Comparison of ENCODE assay signal across 27 mouse cellular contexts in genomic region chr3:105040983-105041625, GRCm38 (mm10). TPM values are rescaled to one million over a fixed set of nuclear protein-coding genes. Genes with fewer than 3 reads are reported as not detected.
DNase-seq lines count a peak whose midpoint lies in the region; ATAC-seq and TF ChIP-seq lines count a peak whose summit lies in the region.
"Had no signal": no experiment of that assay in that cellular context is flagged by ENCODE, and none has a peak within 500 bp of the region (broad histone marks: within the 10 kb centered on the region; RNA-seq: fewer than 3 reads in every experiment).

No protein-coding gene starts in this region.

- in situ Hi-C loops in ES-E14 (cut with MboI; ENCODE audit: low sequenced_read_pairs in 2 of 2, unreplicated experiment in 2 of 2) = no loop called here

- 92% methylated on average over 9 of the region's 9 CpGs for WGBS in forebrain, embryonic 12.5 days
- 94% methylated on average over 9 of the region's 9 CpGs for WGBS in forebrain, embryonic 11.5 days
- 66% methylated on average over 9 of the region's 9 CpGs for WGBS in liver, embryonic 12.5 days (ENCODE audit: insufficient replicate concordance)
- WGBS in liver, embryonic 11.5 days = 79% methylated on average over 9 of the region's 9 CpGs
- 53% methylated on average over 9 of the region's 9 CpGs for WGBS in intestine, postnatal 0 days

- H3K27ac ChIP-seq in forebrain, embryonic 12.5 days = no peak overlapping the region
- no peak overlapping the region for H3K27ac ChIP-seq in forebrain, embryonic 11.5 days (ENCODE audit: low read depth, low read length)
- no peak overlapping the region for H3K27ac ChIP-seq in liver, embryonic 12.5 days
- no peak overlapping the region for H3K27ac ChIP-seq in liver, embryonic 11.5 days (ENCODE audit: low read depth, low read length)
- H3K27ac ChIP-seq in ES-E14 (ENCODE audit: insufficient read depth, low read depth, low read length, poor library complexity, severe bottlenecking) = no peak overlapping the region
- no peak overlapping the region for H3K27ac ChIP-seq in intestine, postnatal 0 days (ENCODE audit: low read depth, low read length)
- H3K27ac ChIP-seq: hindbrain, embryonic 15.5 days; neural tube, embryonic 13.5 days had no signal

- TF ChIP-seq CTCF in intestine, postnatal 0 days (IDR thresholded peaks at IDR 0.05; ENCODE audit: low read depth) = no peak

- 0 out of 2 replicates have a peak, but pooled peaks have one; percentile 30 for ATAC-seq in forebrain, embryonic 12.5 days (ENCODE audit: low FRiP score)
- ATAC-seq in forebrain, embryonic 11.5 days (replicated peaks; ENCODE audit: low FRiP score) = no peak
- ATAC-seq in liver, embryonic 12.5 days = peak; percentile 55; the same call in 1 of the 2 replicates
- ATAC-seq in liver, embryonic 11.5 days (replicated peaks; ENCODE audit: low FRiP score) = no peak; the same call in 1 of the 2 replicates
- ATAC-seq in intestine, postnatal 0 days = peak; percentile 85
- no peak for ATAC-seq in erythroblast, adult 5-6 weeks (replicated peaks; ENCODE audit: low FRiP score, poor library complexity, severe bottlenecking)

- H3K4me1 ChIP-seq in forebrain, embryonic 12.5 days = peaks cover 20% of the 10 kb centered on the region; the same call in 1 of the 2 replicates
- no peaks in the 10 kb centered on the region for H3K4me1 ChIP-seq in forebrain, embryonic 11.5 days (replicated peaks; ENCODE audit: control insufficient read depth, insufficient read depth, low read length)
- peaks cover 9% of the 10 kb centered on the region for H3K4me1 ChIP-seq in liver, embryonic 12.5 days
- H3K4me1 ChIP-seq in liver, embryonic 11.5 days (replicated peaks; ENCODE audit: control insufficient read depth, insufficient read depth, low read length) = 0 out of 2 replicates have a peak, but pooled peaks cover 2% of the 10 kb centered on the region
- peaks cover 3 to 15% of the 10 kb centered on the region in 2 experiments for H3K4me1 ChIP-seq in ES-E14 (ENCODE audit: control insufficient read depth in 2 of 2, insufficient read depth in 2 of 2, low read length in 2 of 2, poor library complexity in 1 of 2)
- peaks cover 6% of the 10 kb centered on the region; the same call in 1 of the 2 replicates for H3K4me1 ChIP-seq in intestine, postnatal 0 days (replicated peaks; ENCODE audit: control insufficient read depth, insufficient read depth, low read length)

- no peak overlapping the region for H3K4me2 ChIP-seq in forebrain, embryonic 12.5 days
- no peak overlapping the region for H3K4me2 ChIP-seq in forebrain, embryonic 11.5 days (ENCODE audit: low read depth, low read length, severe bottlenecking)
- H3K4me2 ChIP-seq in liver, embryonic 12.5 days = peak overlapping the region; percentile 4; the same call in 1 of the 2 replicates
- H3K4me2 ChIP-seq in liver, embryonic 11.5 days = no peak overlapping the region
- 0 out of 2 replicates have a peak overlapping the region, but pooled peaks have one; percentile 13 for H3K4me2 ChIP-seq in intestine, postnatal 0 days (replicated peaks; ENCODE audit: low read depth)
- H3K4me2 ChIP-seq: hindbrain, embryonic 15.5 days; limb, embryonic 15.5 days; lung, embryonic 14.5 days; neural tube, embryonic 13.5 days had no signal

- H3K9ac ChIP-seq in forebrain, embryonic 12.5 days = no peak overlapping the region
- no peak overlapping the region for H3K9ac ChIP-seq in forebrain, embryonic 11.5 days (ENCODE audit: low read length)
- no peak overlapping the region for H3K9ac ChIP-seq in liver, embryonic 12.5 days
- no peak overlapping the region for H3K9ac ChIP-seq in liver, embryonic 11.5 days (ENCODE audit: low read depth, low read length)
- 0 out of 2 replicates have a peak overlapping the region, but pooled peaks have one; percentile 22 for H3K9ac ChIP-seq in ES-E14 (ENCODE audit: insufficient read depth, low read depth, low read length, poor library complexity, severe bottlenecking)
- no peak overlapping the region for H3K9ac ChIP-seq in intestine, postnatal 0 days (ENCODE audit: low read depth, low read length)
- H3K9ac ChIP-seq: hindbrain, embryonic 15.5 days; limb, embryonic 15.5 days; lung, embryonic 14.5 days; neural tube, embryonic 13.5 days had no signal

- H3K36me3 ChIP-seq in forebrain, embryonic 12.5 days (replicated peaks) = peaks cover 22% of the 10 kb centered on the region
- H3K36me3 ChIP-seq in forebrain, embryonic 11.5 days (ENCODE audit: control insufficient read depth, insufficient read depth, low read length) = peaks cover 2% of the 10 kb centered on the region; the same call in 1 of the 2 replicates
- no peaks in the 10 kb centered on the region for H3K36me3 ChIP-seq in liver, embryonic 12.5 days
- no peaks in the 10 kb centered on the region for H3K36me3 ChIP-seq in liver, embryonic 11.5 days (ENCODE audit: control insufficient read depth, insufficient read depth, low read length)
- H3K36me3 ChIP-seq in ES-E14 (ENCODE audit: control insufficient read depth, insufficient read depth, low read length, poor library complexity, severe bottlenecking) = no peaks in the 10 kb centered on the region; the same call in 1 of the 2 replicates
- H3K36me3 ChIP-seq in intestine, postnatal 0 days (ENCODE audit: control insufficient read depth, insufficient read depth) = peaks cover 21% of the 10 kb centered on the region

- no peaks in the 10 kb centered on the region for H3K27me3 ChIP-seq in forebrain, embryonic 12.5 days
- H3K27me3 ChIP-seq in forebrain, embryonic 11.5 days (ENCODE audit: control insufficient read depth, insufficient read depth, low read length) = no peaks in the 10 kb centered on the region
- peaks cover 4% of the 10 kb centered on the region; the same call in 1 of the 2 replicates for H3K27me3 ChIP-seq in liver, embryonic 12.5 days (replicated peaks)
- H3K27me3 ChIP-seq in liver, embryonic 11.5 days (replicated peaks; ENCODE audit: control insufficient read depth, insufficient read depth, low read length) = no peaks in the 10 kb centered on the region
- no peaks in the 10 kb centered on the region for H3K27me3 ChIP-seq in intestine, postnatal 0 days (replicated peaks; ENCODE audit: control insufficient read depth, insufficient read depth, low read length)
- H3K27me3 ChIP-seq: hindbrain, embryonic 15.5 days; limb, embryonic 15.5 days; neural tube, embryonic 13.5 days had no signal

- intact Hi-C loops in left cerebral cortex, postnatal 14 days (cut with DNase I) = no loop called here

- H3K4me3 ChIP-seq in forebrain, embryonic 12.5 days (replicated peaks) = no peak overlapping the region
- no peak overlapping the region for H3K4me3 ChIP-seq in forebrain, embryonic 11.5 days (ENCODE audit: low read depth, low read length)
- H3K4me3 ChIP-seq in liver, embryonic 12.5 days = no peak overlapping the region
- no peak overlapping the region for H3K4me3 ChIP-seq in liver, embryonic 11.5 days (ENCODE audit: low read depth, low read length)
- H3K4me3 ChIP-seq in ES-E14 (ENCODE audit: insufficient read depth in 1 of 2, low read depth in 1 of 2, low read length in 2 of 2, poor library complexity in 1 of 2, severe bottlenecking in 1 of 2) = no peak overlapping the region
- H3K4me3 ChIP-seq in intestine, postnatal 0 days (ENCODE audit: low read depth, low read length) = no peak overlapping the region
- H3K4me3 ChIP-seq: hindbrain, embryonic 15.5 days; limb, embryonic 15.5 days; neural tube, embryonic 13.5 days had no signal

- DNase-seq in forebrain, embryonic 11.5 days (ENCODE audit: low spot score) = no peak
- DNase-seq in liver, embryonic 11.5 days (ENCODE audit: low spot score) = no peak
- no peak for DNase-seq in ES-E14 (ENCODE audit: low read depth, low spot score)
- no peak for DNase-seq in left cerebral cortex, postnatal 14 days (ENCODE audit: low spot score in 2 of 2)
- DNase-seq: adrenal gland, adult 8-10 months; cerebellum, adult 8-10 months; gastrocnemius, postnatal 14 days; kidney, postnatal 4 days; lung, embryonic 14.5 days; right cerebral cortex, postnatal 25 days; thymus, postnatal 4 days had no signal

- no peaks in the 10 kb centered on the region for H3K9me3 ChIP-seq in forebrain, embryonic 12.5 days
- no peaks in the 10 kb centered on the region for H3K9me3 ChIP-seq in forebrain, embryonic 11.5 days (ENCODE audit: control insufficient read depth, low read length)
- no peaks in the 10 kb centered on the region for H3K9me3 ChIP-seq in liver, embryonic 12.5 days (replicated peaks)
- H3K9me3 ChIP-seq in liver, embryonic 11.5 days (ENCODE audit: control insufficient read depth, low read length) = no peaks in the 10 kb centered on the region
- H3K9me3 ChIP-seq in ES-E14 (ENCODE audit: control insufficient read depth, insufficient read depth, low read depth, low read length) = no peaks in the 10 kb centered on the region
- H3K9me3 ChIP-seq in intestine, postnatal 0 days (ENCODE audit: control insufficient read depth) = no peaks in the 10 kb centered on the region
- H3K9me3 ChIP-seq: hindbrain, embryonic 15.5 days; limb, embryonic 15.5 days; neural tube, embryonic 13.5 days had no signal

TF ChIP-seq in ES-E14, 5 proteins besides CTCF, POLR2A, EP300 and RAD21 (continues in another document):
- TF ChIP-seq HCFC1 (IDR thresholded peaks at IDR 0.05; ENCODE audit: borderline replicate concordance, insufficient read depth, low read length) = no peak
- no peak for TF ChIP-seq ZNF384 (IDR thresholded peaks at IDR 0.05; ENCODE audit: low read depth, low read length)

RNA-seq across cellular contexts. Expression of gene Cttnbp2nl, which starts 11.8 kb away (rescaled TPM):
- polyA plus RNA-seq in forebrain, embryonic 12.5 days (2016; fragmentation: Nextera tagmentation; extraction: Ambion mirVana) = 53.1 and 65.8 TPM in 2 replicates
- 49.4 and 50.4 TPM in 2 replicates for polyA plus RNA-seq in forebrain, embryonic 11.5 days (2014; fragmentation: Nextera tagmentation; extraction: Ambion mirVana)
- 3.4 and 3.8 TPM in 2 replicates for polyA plus RNA-seq in liver, embryonic 12.5 days (2016; fragmentation: Nextera tagmentation; extraction: Ambion mirVana)
- polyA plus RNA-seq in liver, embryonic 11.5 days (2014; fragmentation: Nextera tagmentation; extraction: Ambion mirVana) = 12.1 and 12.6 TPM in 2 replicates
- total RNA-seq in ES-E14 (2012; rRNA removed) = 10.1 and 13.5 TPM in 2 replicates
- polyA plus RNA-seq in intestine, postnatal 0 days (2015; fragmentation: Nextera tagmentation; extraction: Ambion mirVana) = 9.8 and 10.6 TPM in 2 replicates
- total RNA-seq in erythroblast, adult 5-6 weeks (2015; ENCODE audit: low replicate concordance) = not detected in 2 replicates
- total RNA-seq in erythroblast, adult 5-6 weeks (2017; ENCODE audit: low replicate concordance) = under 0.01 and 0.42 TPM in 2 replicates
- 10 to 100 TPM; 28.3 to 31.0 TPM for total RNA-seq in left cerebral cortex, postnatal 14 days (2021)

RNA-seq across cellular contexts. Expression of gene 4930564D02Rik, which starts 25.5 kb away (rescaled TPM):
- not detected in 2 replicates for polyA plus RNA-seq in forebrain, embryonic 12.5 days (2016; fragmentation: Nextera tagmentation; extraction: Ambion mirVana)
- polyA plus RNA-seq in forebrain, embryonic 11.5 days (2014; fragmentation: Nextera tagmentation; extraction: Ambion mirVana) = not detected in 2 replicates
- not detected in 2 replicates for polyA plus RNA-seq in liver, embryonic 12.5 days (2016; fragmentation: Nextera tagmentation; extraction: Ambion mirVana)
- not detected in 2 replicates for polyA plus RNA-seq in liver, embryonic 11.5 days (2014; fragmentation: Nextera tagmentation; extraction: Ambion mirVana)
- not detected in 2 replicates for total RNA-seq in ES-E14 (2012; rRNA removed)
- not detected in 2 replicates for polyA plus RNA-seq in intestine, postnatal 0 days (2015; fragmentation: Nextera tagmentation; extraction: Ambion mirVana)
- total RNA-seq in erythroblast, adult 5-6 weeks (2015; ENCODE audit: low replicate concordance) = not detected in 2 replicates
- not detected in 2 replicates for total RNA-seq in erythroblast, adult 5-6 weeks (2017; ENCODE audit: low replicate concordance)
- not detected for total RNA-seq in left cerebral cortex, postnatal 14 days (2021)
- total RNA-seq: adrenal gland, adult 8-10 months; gastrocnemius, postnatal 14 days; heart, adult 8-10 months; heart, postnatal 25 days; layer of hippocampus, postnatal 10 days; left cerebral cortex, postnatal 25 days; megakaryocyte, adult 5-6 weeks had no signal
- polyA plus RNA-seq: cortical plate, adult 2 months; embryonic facial prominence, embryonic 14.5 days; forebrain, embryonic 14.5 days; hindbrain, embryonic 15.5 days; kidney, embryonic 14.5 days; limb, embryonic 15.5 days; lung, embryonic 14.5 days; neural tube, embryonic 13.5 days had no signal

Comparison
In these comparisons a context has a peak if more than half of its experiments do, and no peak if none do; other contexts are left out.
1. ATAC-seq: peak in forebrain, embryonic 12.5 days (single experiment), liver, embryonic 12.5 days (single experiment) and intestine, postnatal 0 days (single experiment); none in forebrain, embryonic 11.5 days (single experiment), liver, embryonic 11.5 days (single experiment) and erythroblast, adult 5-6 weeks (single experiment).
2. H3K4me2 ChIP-seq: peak in liver, embryonic 12.5 days (single experiment) and intestine, postnatal 0 days (single experiment); none in forebrain, embryonic 12.5 days (single experiment), forebrain, embryonic 11.5 days (single experiment) and liver, embryonic 11.5 days (single experiment).